Mouse (Mus musculus): ENCODE data around the gene Gnb2. TPM values are rescaled to one million over a fixed set of nuclear protein-coding genes. Genes with fewer than 3 reads are reported as not detected.
A peak's percentile ranks its signal among the peaks of the same experiment; 100 is the strongest.

Gnb2 gene
- polyA plus RNA-seq, 1 experiment from 2014 or later = 257 TPM

DNA sequence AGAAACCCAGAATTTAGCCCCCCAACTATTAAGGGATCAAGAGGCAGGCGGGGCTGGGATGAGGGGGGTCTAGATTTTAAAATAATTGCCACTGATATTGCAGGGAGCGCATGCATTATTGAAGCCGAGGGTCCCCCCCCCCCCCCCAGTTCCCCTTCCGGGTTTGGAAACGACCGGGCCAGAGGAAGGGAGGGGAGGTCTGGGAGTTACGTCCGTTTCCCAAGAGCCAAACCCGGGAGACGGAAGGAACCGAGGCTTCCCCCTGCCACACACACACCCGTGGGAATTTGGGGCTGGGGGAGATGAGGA is 548 bp downstream of the Gnb2 start:
- Histone ChIP-seq H3K4me2 (ENCODE audit: low read depth, low read length) (peak overlapping the region; percentile 93), H3K9me3 (replicated peaks; ENCODE audit: control insufficient read depth, low read length) (no peaks in the 10 kb centered on the region), H3K27ac (ENCODE audit: low read length) (peak overlapping the region; percentile 83), H3K4me3 (replicated peaks; ENCODE audit: low read length) (peak overlapping the region; percentile 92), H3K27me3 (ENCODE audit: control insufficient read depth, insufficient read depth, low read length) (no peaks in the 10 kb centered on the region), H3K9ac (ENCODE audit: low read length) (peak overlapping the region; percentile 94), H3K36me3 (ENCODE audit: control insufficient read depth, insufficient read depth, low read length) (peaks cover 6% of the 10 kb centered on the region; the same call in 1 of the 2 replicates), H3K4me1 (ENCODE audit: control insufficient read depth, insufficient read depth, low read length) (peaks cover 13% of the 10 kb centered on the region)
- 0% methylated on average over 12 of the region's 12 CpGs for WGBS
- ATAC-seq (ENCODE audit: insufficient read depth, low FRiP score) = peak; percentile 31; the same call in 1 of the 2 replicates

DNA sequence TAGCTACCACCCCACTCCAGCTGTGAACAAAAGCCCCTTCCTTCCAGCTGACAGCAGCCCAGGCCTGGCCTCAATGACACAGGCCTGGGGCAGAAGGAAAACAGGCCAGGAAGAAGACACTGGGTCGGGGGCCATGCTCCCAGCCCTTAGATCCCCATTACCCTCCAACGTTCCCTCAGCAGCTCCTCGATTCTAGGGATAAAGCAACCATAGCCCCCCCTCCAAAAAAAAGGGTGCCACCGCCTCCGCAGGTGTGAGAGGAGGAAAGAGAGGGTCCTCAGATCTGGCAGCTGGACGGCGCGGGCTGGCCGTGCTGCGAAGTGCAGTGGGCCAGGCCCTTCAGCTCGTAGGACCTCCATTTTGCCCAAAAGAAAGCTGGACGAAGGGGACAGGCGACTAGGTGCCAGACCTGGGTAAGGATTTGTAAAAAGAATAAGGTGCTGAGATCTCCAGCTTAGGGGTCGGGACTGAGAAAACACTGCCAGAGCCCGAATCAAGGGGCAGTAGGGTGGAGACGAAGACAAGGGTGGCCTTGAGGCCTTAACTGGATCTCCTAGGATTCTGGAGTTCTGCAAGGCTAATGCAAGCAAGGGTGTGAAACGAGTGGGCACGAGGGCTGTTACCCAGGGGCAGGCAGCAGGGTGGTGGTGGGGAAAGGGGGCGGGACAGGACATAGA is 1.0 kb downstream of the Gnb2 start:
- Histone ChIP-seq H3K9me3 (replicated peaks; ENCODE audit: control insufficient read depth, low read length) (no peaks in the 10 kb centered on the region), H3K9ac (ENCODE audit: low read length) (peak overlapping the region; percentile 94), H3K4me1 (ENCODE audit: control insufficient read depth, insufficient read depth, low read length) (peaks cover 16% of the 10 kb centered on the region), H3K36me3 (ENCODE audit: control insufficient read depth, insufficient read depth, low read length) (peaks cover 8% of the 10 kb centered on the region; the same call in 1 of the 2 replicates), H3K27me3 (ENCODE audit: control insufficient read depth, insufficient read depth, low read length) (no peaks in the 10 kb centered on the region), H3K4me2 (ENCODE audit: low read depth, low read length) (peak overlapping the region; percentile 93), H3K27ac (ENCODE audit: low read length) (peak overlapping the region; percentile 83), H3K4me3 (replicated peaks; ENCODE audit: low read length) (peak overlapping the region; percentile 92)
- under 1% methylated on average over 19 of the region's 19 CpGs for WGBS
- ATAC-seq (ENCODE audit: insufficient read depth, low FRiP score) = no peak

DNA sequence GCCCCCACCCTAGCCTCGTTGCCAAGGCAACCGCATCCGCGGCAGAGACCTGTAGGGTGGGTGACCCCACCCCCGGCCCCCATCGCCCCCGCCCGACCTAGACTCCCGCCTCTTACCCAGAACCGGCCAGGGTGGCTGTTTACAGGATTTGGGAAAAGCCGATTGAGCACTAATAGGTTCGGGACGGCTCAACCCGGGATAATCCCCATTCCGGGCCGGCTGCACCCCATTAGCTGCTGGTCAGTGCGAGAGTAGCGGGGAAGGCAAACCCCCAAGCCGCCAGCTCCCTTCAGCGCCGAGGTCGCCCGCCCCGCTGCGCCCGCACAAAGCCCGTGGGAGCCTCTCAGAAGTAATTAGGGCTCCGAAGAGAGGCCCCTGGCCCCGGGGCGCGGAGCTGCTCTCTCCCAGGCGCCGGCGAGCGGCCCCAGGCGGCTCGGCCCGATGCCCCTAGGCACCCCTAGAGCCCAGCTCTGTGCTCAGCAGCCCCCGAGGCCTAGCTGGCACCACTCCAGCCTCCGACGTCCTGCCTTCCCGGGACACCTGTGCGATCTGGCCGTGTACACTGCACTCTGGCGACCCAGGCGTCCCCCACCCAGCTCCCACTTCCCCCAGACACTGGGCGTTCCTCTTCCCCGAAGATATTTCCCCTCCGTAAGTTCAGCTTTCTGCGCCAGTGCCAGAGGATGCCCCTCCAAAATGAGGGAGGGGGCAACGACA is 1.7 kb downstream of the Gnb2 start:
- WGBS = under 1% methylated on average over 51 of the region's 51 CpGs
- Histone ChIP-seq H3K9me3 (replicated peaks; ENCODE audit: control insufficient read depth, low read length) (no peaks in the 10 kb centered on the region), H3K36me3 (ENCODE audit: control insufficient read depth, insufficient read depth, low read length) (peaks cover 8% of the 10 kb centered on the region; the same call in 1 of the 2 replicates), H3K27ac (ENCODE audit: low read length) (peak overlapping the region; percentile 83), H3K4me3 (replicated peaks; ENCODE audit: low read length) (peak overlapping the region; percentile 92), H3K27me3 (ENCODE audit: control insufficient read depth, insufficient read depth, low read length) (no peaks in the 10 kb centered on the region), H3K9ac (ENCODE audit: low read length) (peak overlapping the region; percentile 94), H3K4me1 (ENCODE audit: control insufficient read depth, insufficient read depth, low read length) (peaks cover 19% of the 10 kb centered on the region), H3K4me2 (ENCODE audit: low read depth, low read length) (peak overlapping the region; percentile 93)
- peak; percentile 0; the same call in 1 of the 2 replicates for ATAC-seq (ENCODE audit: insufficient read depth, low FRiP score)

DNA sequence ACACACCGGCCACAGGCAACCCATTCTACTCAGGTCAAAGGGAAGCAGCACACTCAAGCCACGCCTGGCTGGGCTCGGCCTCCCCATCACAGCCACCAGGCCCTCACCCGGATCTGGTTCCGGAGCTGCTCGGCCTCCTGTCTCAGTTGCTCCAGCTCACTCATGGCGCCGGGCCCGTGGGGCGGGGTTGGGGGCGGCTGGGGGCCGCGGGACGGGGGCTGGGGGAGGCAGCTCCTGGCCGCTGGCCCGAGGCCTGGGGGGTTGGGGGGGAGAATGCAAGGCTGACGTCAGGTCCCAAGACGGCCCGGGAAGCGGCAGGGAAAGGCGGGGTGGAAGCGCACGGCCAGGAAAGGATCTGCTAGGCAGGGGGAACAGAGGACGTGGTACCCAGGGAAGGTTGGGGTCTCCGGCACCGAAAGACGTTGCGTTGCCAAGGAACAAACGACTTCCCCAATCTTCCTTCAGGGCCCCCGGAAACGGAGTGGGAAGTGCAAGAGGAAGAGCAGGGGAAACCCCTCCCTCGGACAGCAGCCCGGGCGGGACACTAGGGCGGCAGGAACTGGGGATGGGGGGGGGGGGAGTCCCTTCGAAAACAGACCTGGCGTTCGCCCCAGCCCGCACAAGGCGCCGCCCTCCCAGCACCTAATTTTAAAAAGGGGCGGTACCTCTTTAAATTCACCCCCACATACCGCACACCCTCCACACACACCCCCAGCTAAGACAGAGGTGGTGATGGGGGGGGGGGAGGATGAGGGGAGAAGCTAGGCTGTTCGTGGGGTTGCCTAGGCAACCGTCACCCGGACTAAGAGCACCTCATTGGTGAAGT is 2.5 kb downstream of the Gnb2 start:
- Histone ChIP-seq H3K4me1 (ENCODE audit: control insufficient read depth, insufficient read depth, low read length) (peaks cover 23% of the 10 kb centered on the region), H3K27ac (ENCODE audit: low read length) (peak overlapping the region; percentile 83), H3K9ac (ENCODE audit: low read length) (peak overlapping the region; percentile 94), H3K9me3 (replicated peaks; ENCODE audit: control insufficient read depth, low read length) (no peaks in the 10 kb centered on the region), H3K27me3 (ENCODE audit: control insufficient read depth, insufficient read depth, low read length) (no peaks in the 10 kb centered on the region), H3K36me3 (ENCODE audit: control insufficient read depth, insufficient read depth, low read length) (peaks cover 8% of the 10 kb centered on the region; the same call in 1 of the 2 replicates), H3K4me2 (ENCODE audit: low read depth, low read length) (peak overlapping the region; percentile 93), H3K4me3 (replicated peaks; ENCODE audit: low read length) (peak overlapping the region; percentile 92)
- ATAC-seq (ENCODE audit: insufficient read depth, low FRiP score) = peak; percentile 35
- 1% methylated on average over 45 of the region's 46 CpGs for WGBS

DNA sequence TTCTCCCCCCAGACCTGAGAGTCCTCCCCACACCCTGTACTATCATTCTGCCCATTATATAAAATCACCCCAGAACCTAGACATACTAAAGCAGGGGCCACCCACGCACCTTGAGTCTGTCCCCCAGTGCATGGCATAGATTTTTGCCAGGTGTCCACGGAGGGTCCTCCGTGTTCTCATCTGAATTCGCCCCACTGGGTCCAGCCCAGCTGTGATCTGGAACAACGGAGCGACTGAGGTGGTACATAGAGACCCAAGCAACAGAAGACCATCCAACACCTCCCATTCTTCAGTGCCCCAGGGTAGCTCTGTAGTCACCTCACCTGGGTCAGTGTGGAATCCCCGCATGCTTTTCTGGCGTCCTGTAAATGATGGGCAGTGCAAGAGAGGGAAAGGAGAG is 3.2 kb downstream of the Gnb2 start:
- peak overlapping the region; percentile 94 for H3K9ac ChIP-seq (ENCODE audit: low read length)

DNA sequence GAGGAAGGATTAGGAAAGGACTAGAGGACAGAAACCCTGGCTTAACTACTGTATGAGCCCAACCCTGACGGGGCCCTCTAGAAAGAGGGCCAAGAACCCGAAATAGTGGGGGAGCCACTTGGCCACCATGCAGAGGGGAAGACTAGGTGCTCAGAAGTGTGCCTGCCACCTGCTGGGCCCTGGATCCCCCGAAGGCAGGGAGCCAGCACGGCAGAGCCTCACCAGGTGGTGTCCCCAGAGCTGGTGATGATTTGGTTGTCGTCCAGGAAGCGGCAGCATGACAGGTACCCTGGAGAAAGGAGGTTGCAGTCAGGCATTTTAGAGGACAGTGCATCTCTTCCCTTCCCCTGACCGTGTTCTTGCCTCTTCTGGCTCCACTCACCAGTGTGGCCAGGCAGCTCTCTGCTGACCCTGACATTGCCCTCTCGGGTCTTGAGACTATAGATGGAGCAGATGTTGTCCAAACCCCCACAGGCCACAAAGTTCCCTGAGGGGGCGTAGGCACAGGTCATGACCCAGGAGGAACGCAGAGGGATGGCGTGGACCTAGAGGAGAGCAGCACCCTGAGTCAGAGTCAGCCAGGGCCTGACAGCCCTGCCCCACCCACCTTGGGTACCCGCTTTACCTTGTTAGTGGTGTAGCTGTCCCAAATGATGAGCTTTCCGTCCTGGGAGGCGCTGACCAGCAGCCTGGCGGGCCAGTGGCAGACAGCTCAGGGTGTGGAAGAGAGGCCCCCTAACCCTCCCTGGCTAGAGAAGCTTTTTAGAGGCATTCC is 3.9 kb downstream of the Gnb2 start:
- Histone ChIP-seq H3K27ac (ENCODE audit: low read length) (no peak overlapping the region), H3K9ac (ENCODE audit: low read length) (no peak overlapping the region), H3K9me3 (replicated peaks; ENCODE audit: control insufficient read depth, low read length) (no peaks in the 10 kb centered on the region), H3K27me3 (ENCODE audit: control insufficient read depth, insufficient read depth, low read length) (no peaks in the 10 kb centered on the region), H3K4me3 (replicated peaks; ENCODE audit: low read length) (no peak overlapping the region), H3K4me2 (ENCODE audit: low read depth, low read length) (no peak overlapping the region), H3K36me3 (ENCODE audit: control insufficient read depth, insufficient read depth, low read length) (peaks cover 8% of the 10 kb centered on the region), H3K4me1 (ENCODE audit: control insufficient read depth, insufficient read depth, low read length) (peaks cover 23% of the 10 kb centered on the region)
- WGBS = 72% methylated on average over 15 of the region's 15 CpGs
- ATAC-seq (ENCODE audit: insufficient read depth, low FRiP score) = no peak

More for the DNA sequence above, 3.2 kb downstream of the Gnb2 start:
- Histone ChIP-seq H3K27me3 (ENCODE audit: control insufficient read depth, insufficient read depth, low read length) (no peaks in the 10 kb centered on the region), H3K4me1 (ENCODE audit: control insufficient read depth, insufficient read depth, low read length) (peaks cover 23% of the 10 kb centered on the region), H3K27ac (ENCODE audit: low read length) (peak overlapping the region; percentile 83), H3K9me3 (replicated peaks; ENCODE audit: control insufficient read depth, low read length) (no peaks in the 10 kb centered on the region), H3K36me3 (ENCODE audit: control insufficient read depth, insufficient read depth, low read length) (peaks cover 8% of the 10 kb centered on the region), H3K4me3 (replicated peaks; ENCODE audit: low read length) (peak overlapping the region; percentile 92), H3K4me2 (ENCODE audit: low read depth, low read length) (peak overlapping the region; percentile 93)
- WGBS = 72% methylated on average over 8 of the region's 8 CpGs
- ATAC-seq (ENCODE audit: insufficient read depth, low FRiP score) = no peak

DNA sequence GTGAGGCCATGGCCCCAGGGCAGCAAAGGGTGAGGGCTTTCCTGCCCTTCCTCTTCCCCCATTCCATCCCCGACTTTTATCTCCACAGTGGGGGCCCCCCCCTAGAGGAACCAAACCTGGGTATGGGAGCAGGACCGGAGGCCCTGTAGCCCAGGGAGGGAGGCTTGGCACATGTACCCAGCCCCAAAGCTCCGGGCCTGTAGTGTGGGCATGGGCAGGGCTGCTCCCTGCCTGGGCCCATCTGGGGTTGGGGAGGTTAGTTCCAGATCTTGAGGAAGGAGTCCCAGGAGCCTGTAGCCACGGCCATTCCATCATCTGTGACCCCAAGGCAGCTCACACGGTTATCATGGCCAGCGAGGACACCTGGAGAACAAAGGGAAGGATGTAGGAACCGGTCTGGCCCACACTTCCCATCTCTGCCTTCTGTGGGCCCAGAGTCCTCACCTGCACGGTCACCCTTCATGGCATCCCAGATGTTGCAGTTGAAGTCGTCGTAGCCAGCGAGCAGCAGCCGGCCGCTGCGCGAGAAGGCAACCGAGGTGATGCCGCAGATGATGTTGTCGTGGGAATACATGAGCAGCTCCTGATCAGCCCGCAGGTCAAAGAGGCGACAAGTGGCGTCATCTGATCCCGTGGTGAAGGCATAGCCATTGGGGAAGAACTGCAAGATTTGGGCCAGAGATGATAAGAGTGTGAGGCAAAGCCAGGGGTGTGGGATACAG is 4.9 kb downstream of the Gnb2 start:
- no peak overlapping the region for H3K9ac ChIP-seq (ENCODE audit: low read length)
- WGBS = 80% methylated on average over 22 of the region's 22 CpGs
- H3K27me3 ChIP-seq (ENCODE audit: control insufficient read depth, insufficient read depth, low read length) = no peaks in the 10 kb centered on the region
- no peaks in the 10 kb centered on the region for H3K9me3 ChIP-seq (replicated peaks; ENCODE audit: control insufficient read depth, low read length)
- peaks cover 14% of the 10 kb centered on the region for H3K36me3 ChIP-seq (ENCODE audit: control insufficient read depth, insufficient read depth, low read length)
- H3K27ac ChIP-seq (ENCODE audit: low read length) = no peak overlapping the region
- no peak for ATAC-seq (ENCODE audit: insufficient read depth, low FRiP score)
- no peak overlapping the region for H3K4me3 ChIP-seq (replicated peaks; ENCODE audit: low read length)
- H3K4me1 ChIP-seq (ENCODE audit: control insufficient read depth, insufficient read depth, low read length) = peaks cover 19% of the 10 kb centered on the region
- no peak overlapping the region for H3K4me2 ChIP-seq (ENCODE audit: low read depth, low read length)

DNA sequence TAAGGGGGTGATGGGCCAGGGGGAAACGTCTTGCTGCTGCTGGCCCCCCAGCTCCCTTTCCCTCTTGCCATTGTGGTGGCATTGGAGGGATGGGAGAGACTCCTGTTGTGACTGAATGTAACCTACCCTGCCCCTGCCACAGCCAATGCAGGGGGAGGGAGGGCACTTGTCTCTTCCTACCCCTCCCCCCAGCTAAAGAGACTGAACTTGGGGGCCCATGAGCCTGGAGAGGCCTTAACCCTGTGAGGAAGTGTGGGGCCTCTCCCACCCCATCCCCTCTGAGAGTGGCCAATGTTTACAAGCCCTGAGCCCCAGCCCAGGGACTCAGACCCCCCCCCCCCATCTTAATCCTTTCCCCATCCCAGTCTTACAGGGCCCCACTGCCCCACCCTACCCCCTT is 5.9 kb downstream of the Gnb2 start:
- Histone ChIP-seq H3K36me3 (ENCODE audit: control insufficient read depth, insufficient read depth, low read length) (peaks cover 24% of the 10 kb centered on the region), H3K27ac (ENCODE audit: low read length) (no peak overlapping the region), H3K4me2 (ENCODE audit: low read depth, low read length) (no peak overlapping the region), H3K4me1 (ENCODE audit: control insufficient read depth, insufficient read depth, low read length) (peaks cover 19% of the 10 kb centered on the region), H3K4me3 (replicated peaks; ENCODE audit: low read length) (no peak overlapping the region), H3K9me3 (replicated peaks; ENCODE audit: control insufficient read depth, low read length) (no peaks in the 10 kb centered on the region), H3K9ac (ENCODE audit: low read length) (no peak overlapping the region), H3K27me3 (ENCODE audit: control insufficient read depth, insufficient read depth, low read length) (no peaks in the 10 kb centered on the region)
- WGBS = 48% methylated on average over 1 of the region's 1 CpGs
- ATAC-seq (ENCODE audit: insufficient read depth, low FRiP score) = no peak
